Mouse (Mus musculus): Measurements from ENCODE around the gene Olfr203.
"Not testable (repeated sequence)": the region's sequence is repeated elsewhere in the genome, so short reads cannot be mapped to it uniquely, and the experiment has no call there.

Gene Olfr203

GRCm38 (mm10) chr16:59298581-59298980, at the start of gene Olfr203:
TSS of gene Olfr203 (plus strand) at chr16:59298881.
- no peak for DNase-seq

GRCm38 (mm10) chr16:59249684-59250083, 49.0 kb upstream of the Olfr203 start:
- no peak for DNase-seq

- not testable (repeated sequence) for DNase-seq
These were observed 29.6 kb upstream of the Olfr203 start for GRCm38 (mm10) chr16:59269097-59269496.

GRCm38 (mm10) chr16:59272532-59272931, 26.1 kb upstream of the Olfr203 start, which contains the start of gene Olfr201:
TSS of gene Olfr201 (minus strand) at chr16:59272632.
- not testable (repeated sequence) for DNase-seq

GRCm38 (mm10) chr16:59280542-59280941, 18.1 kb upstream of the Olfr203 start:
- no peak for DNase-seq

GRCm38 (mm10) chr16:59283476-59283875, 15.2 kb upstream of the Olfr203 start:
- no peak for DNase-seq

- no peak for DNase-seq
These were observed 12.0 kb upstream of the Olfr203 start, which contains the start of gene Olfr202 for GRCm38 (mm10) chr16:59286693-59287092. TSS of gene Olfr202 (minus strand) at chr16:59286793.

- not testable (repeated sequence) for DNase-seq
These were observed 11.1 kb upstream of the Olfr203 start for GRCm38 (mm10) chr16:59287576-59287975.

- no peak for DNase-seq
These were observed 19.5 kb downstream of the Olfr203 start, which contains the start of gene Olfr204 for GRCm38 (mm10) chr16:59318148-59318547. TSS of gene Olfr204 (minus strand) at chr16:59318248.

- DNase-seq: not testable (repeated sequence)
These were observed 24.6 kb downstream of the Olfr203 start for GRCm38 (mm10) chr16:59323262-59323661.

- DNase-seq: no peak
These were observed 32.4 kb downstream of the Olfr203 start, which contains the start of gene Olfr205 for GRCm38 (mm10) chr16:59331038-59331437. TSS of gene Olfr205 (minus strand) at chr16:59331138.

GRCm38 (mm10) chr16:59349146-59349545, 50.5 kb downstream of the Olfr203 start, which contains the start of gene Olfr206:
TSS of gene Olfr206 (minus strand) at chr16:59349246.
- DNase-seq: no peak

Data from lung, postnatal 14 days (tissue).